Mouse (Mus musculus) A20 (cell line): ENCODE measurements around the gene Pla2g2d.
A peak's percentile ranks its signal among the peaks of the same experiment; 100 is the strongest.

Source experiments
- DNase-seq: peaks from one replicate; pipeline ENCODE4 v3.0.0-alpha.2; 2011; ENCODE audit warnings: low read depth, low spot score

Pla2g2d gene

GRCm38 (mm10) chr4:138780300-138780699 is 4.8 kb downstream of the Pla2g2d start:
- no peak for DNase-seq

GRCm38 (mm10) chr4:138782098-138782497 is 6.6 kb downstream of the Pla2g2d start:
- no peak for DNase-seq

GRCm38 (mm10) chr4:138785721-138786120 is 10.2 kb downstream of the Pla2g2d start:
- DNase-seq, result no peak

GRCm38 (mm10) chr4:138786141-138786540 is 10.6 kb downstream of the Pla2g2d start:
- peak; percentile 67 for DNase-seq

- DNase-seq, result no peak
These were observed 12.8 kb downstream of the Pla2g2d start for GRCm38 (mm10) chr4:138788381-138788780.

- DNase-seq, result no peak
These were observed 15.9 kb downstream of the Pla2g2d start for GRCm38 (mm10) chr4:138791452-138791851.

- DNase-seq, result no peak
These were observed 17.1 kb downstream of the Pla2g2d start for GRCm38 (mm10) chr4:138792599-138792998.

- peak; percentile 46 for DNase-seq
These were observed 17.7 kb downstream of the Pla2g2d start for GRCm38 (mm10) chr4:138793276-138793675.

GRCm38 (mm10) chr4:138794344-138794743 is 18.8 kb downstream of the Pla2g2d start:
- DNase-seq, result no peak

GRCm38 (mm10) chr4:138796513-138797216 is 21.1 kb downstream of the Pla2g2d start:
- no peak for DNase-seq

- DNase-seq, result no peak
These were observed 21.7 kb downstream of the Pla2g2d start for GRCm38 (mm10) chr4:138797217-138797570.

GRCm38 (mm10) chr4:138800134-138800744 is 24.7 kb downstream of the Pla2g2d start:
- DNase-seq, result no peak

- DNase-seq, result no peak
These were observed 26.1 kb downstream of the Pla2g2d start for GRCm38 (mm10) chr4:138801631-138802030.

- no peak for DNase-seq
These were observed 27.4 kb downstream of the Pla2g2d start for GRCm38 (mm10) chr4:138802917-138803316.

GRCm38 (mm10) chr4:138805248-138805647 is 29.7 kb downstream of the Pla2g2d start:
- DNase-seq, result no peak

GRCm38 (mm10) chr4:138806160-138806559 is 30.6 kb downstream of the Pla2g2d start:
- no peak for DNase-seq

- no peak for DNase-seq
These were observed 31.5 kb downstream of the Pla2g2d start for GRCm38 (mm10) chr4:138806920-138807541.

- no peak for DNase-seq
These were observed 40.6 kb downstream of the Pla2g2d start for GRCm38 (mm10) chr4:138816166-138816565.

GRCm38 (mm10) chr4:138817736-138818135 is 42.2 kb downstream of the Pla2g2d start:
- no peak for DNase-seq

GRCm38 (mm10) chr4:138819101-138819500 is 43.6 kb downstream of the Pla2g2d start:
- no peak for DNase-seq

GRCm38 (mm10) chr4:138821036-138821435 is 45.5 kb downstream of the Pla2g2d start:
- DNase-seq, result no peak

- DNase-seq, result peak; percentile 18
These were observed 48.6 kb downstream of the Pla2g2d start for GRCm38 (mm10) chr4:138824161-138824560.

GRCm38 (mm10) chr4:138824660-138825059 is 49.1 kb downstream of the Pla2g2d start:
- no peak for DNase-seq
